Mouse (Mus musculus) ES-E14 (cell line): Measurements from ENCODE around the gene Pax4.

Source experiments
- CHD2 ChIP-seq: IDR thresholded peaks from 2 replicates; pipeline ENCODE4 v1.6.1; 2014; ENCODE audit warnings: mild to moderate bottlenecking, low read depth, low read length, inconsistent platforms
- MAFK ChIP-seq: IDR thresholded peaks from 2 replicates; pipeline ENCODE4 v1.6.1; 2014; ENCODE audit warnings: mild to moderate bottlenecking, low read depth, low read length, inconsistent platforms; ENCODE audit not compliant: insufficient read depth
- ZC3H11A ChIP-seq: IDR thresholded peaks from 2 replicates; pipeline ENCODE4 v1.6.1; 2012; ENCODE audit warnings: low read depth, mild to moderate bottlenecking, inconsistent platforms, low read length, borderline replicate concordance
- ZNF384 ChIP-seq: IDR thresholded peaks from 2 replicates; pipeline ENCODE4 v1.6.1; 2012; ENCODE audit warnings: low read depth, low read length, inconsistent platforms

DNA sequence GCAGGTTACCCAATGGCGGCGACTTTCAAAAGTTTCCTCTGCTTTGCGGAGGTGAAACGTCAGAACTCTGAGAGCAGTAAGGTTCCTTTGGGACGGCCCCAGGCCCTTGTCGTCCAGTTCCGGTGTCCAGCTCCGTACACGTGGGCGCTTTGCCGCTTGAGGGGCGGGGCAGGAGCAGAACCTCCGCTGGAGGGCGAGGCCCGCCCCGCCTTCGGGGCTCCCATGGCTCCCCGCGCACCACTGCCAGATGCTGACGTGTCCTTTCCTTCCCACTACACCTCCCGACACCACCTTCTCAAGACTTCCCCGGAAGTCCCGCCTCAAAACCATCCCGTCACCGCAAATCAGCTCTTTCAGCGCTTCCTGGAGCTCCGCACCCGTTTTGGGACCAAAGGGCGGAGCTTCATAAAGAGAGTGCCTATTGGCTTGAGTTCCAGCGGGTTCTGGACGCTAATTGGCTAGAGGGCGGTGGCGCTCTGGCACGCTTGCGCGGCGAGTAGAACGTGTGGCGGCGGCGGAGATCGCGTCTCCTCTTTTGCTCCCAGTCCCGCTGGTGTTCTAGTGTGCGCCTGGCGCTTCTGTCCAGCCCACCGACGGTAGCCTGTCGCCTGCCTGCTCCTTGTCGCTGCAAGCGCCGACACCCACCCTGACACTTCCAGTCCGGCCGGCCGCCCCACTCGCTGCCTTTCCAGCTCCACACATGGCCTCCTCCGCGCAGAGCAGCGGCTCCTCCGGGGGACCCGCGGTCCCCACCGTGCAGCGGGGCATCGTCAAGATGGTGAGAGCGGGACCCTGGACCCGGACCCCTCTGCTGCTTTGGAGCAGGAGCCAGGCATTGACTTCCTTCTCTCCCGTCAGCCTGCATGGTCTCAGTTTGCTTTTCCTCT is 31.0 kb upstream of the Pax4 start:
- TF ChIP-seq MAFK = peak; percentile 68; the same call in 1 of the 2 replicates
- no peak for TF ChIP-seq ZNF384
- no peak for TF ChIP-seq CHD2
- no peak for TF ChIP-seq ZC3H11A
